Mouse (Mus musculus) megakaryocyte, embryonic 14.5 days (primary cell): ENCODE results near the gene Dgki.

ENCODE experiments used
- FLI1 ChIP-seq: IDR thresholded peaks from 2 replicates; pipeline ENCODE4 v1.6.1; 2012; ENCODE audit warnings: low read length, inconsistent platforms, mixed read lengths
- GATA1 ChIP-seq: IDR thresholded peaks from 3 replicates; pipeline ENCODE4 v1.6.1; 2012; ENCODE audit warnings: mixed read lengths, low read length, inconsistent platforms, borderline replicate concordance

DNA sequence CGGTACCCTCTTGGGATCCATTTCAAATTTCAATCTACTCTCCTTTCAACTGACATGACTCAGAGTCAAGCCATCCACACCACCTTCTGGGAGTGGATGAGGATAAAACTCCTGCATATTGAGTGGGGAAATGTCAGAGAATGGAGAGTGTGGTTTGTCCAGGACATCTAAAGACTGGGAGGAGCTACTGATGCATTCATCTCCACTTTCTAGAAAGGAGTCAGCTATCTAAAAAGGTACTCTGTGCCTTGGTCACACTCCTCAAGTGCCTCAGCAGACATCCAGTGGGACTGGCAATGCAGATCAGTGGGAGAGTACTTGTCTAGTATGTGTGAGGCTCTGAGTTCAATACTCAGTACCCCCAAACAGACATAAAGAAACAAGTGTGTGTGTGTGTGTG lies 145.9 kb downstream of the Dgki start:
- TF ChIP-seq GATA1 (no peak), FLI1 (no peak)
